Mouse (Mus musculus): ENCODE measurements around the gene Tmem38b. TPM values are rescaled to one million over a fixed set of nuclear protein-coding genes. Genes with fewer than 3 reads are reported as not detected.

Tmem38b gene
- polyA plus RNA-seq, 1 experiment from 2014 or later: 10.9 TPM

GRCm38 (mm10) chr4:53830016-53830415, 4.2 kb downstream of the Tmem38b start:
- WGBS: 91% methylated on average over 4 of the region's 4 CpGs

GRCm38 (mm10) chr4:53830579-53830978, 4.7 kb downstream of the Tmem38b start:
- Histone ChIP-seq H3K4me2 (replicated peaks; ENCODE audit: low read depth) (no peak overlapping the region), H3K9me3 (ENCODE audit: control insufficient read depth) (no peaks in the 10 kb centered on the region), H3K36me3 (ENCODE audit: control insufficient read depth, insufficient read depth) (no peaks in the 10 kb centered on the region), H3K4me3 (ENCODE audit: low read depth, low read length) (no peak overlapping the region), H3K27ac (ENCODE audit: low read depth, low read length) (no peak overlapping the region), H3K4me1 (replicated peaks; ENCODE audit: control insufficient read depth, insufficient read depth, low read length) (0 out of 2 replicates have a peak, but pooled peaks cover 4% of the 10 kb centered on the region), H3K27me3 (replicated peaks; ENCODE audit: control insufficient read depth, insufficient read depth, low read length) (no peaks in the 10 kb centered on the region), H3K9ac (ENCODE audit: low read depth, low read length) (no peak overlapping the region)
- no peak for ATAC-seq
- WGBS: 72% methylated on average over 2 of the region's 2 CpGs
- no peak for TF ChIP-seq CTCF (IDR thresholded peaks at IDR 0.05; ENCODE audit: low read depth)

More at GRCm38 (mm10) chr4:53830016-53830415, 4.2 kb downstream of the Tmem38b start:
- Histone ChIP-seq H3K4me1 (replicated peaks; ENCODE audit: control insufficient read depth, insufficient read depth, low read length) (0 out of 2 replicates have a peak, but pooled peaks cover 4% of the 10 kb centered on the region), H3K9ac (ENCODE audit: low read depth, low read length) (no peak overlapping the region), H3K27ac (ENCODE audit: low read depth, low read length) (no peak overlapping the region), H3K4me3 (ENCODE audit: low read depth, low read length) (no peak overlapping the region), H3K27me3 (replicated peaks; ENCODE audit: control insufficient read depth, insufficient read depth, low read length) (no peaks in the 10 kb centered on the region), H3K9me3 (ENCODE audit: control insufficient read depth) (no peaks in the 10 kb centered on the region), H3K4me2 (replicated peaks; ENCODE audit: low read depth) (no peak overlapping the region), H3K36me3 (ENCODE audit: control insufficient read depth, insufficient read depth) (no peaks in the 10 kb centered on the region)
- ATAC-seq: no peak
- TF ChIP-seq CTCF (IDR thresholded peaks at IDR 0.05; ENCODE audit: low read depth): no peak

- no peak overlapping the region for H3K4me2 ChIP-seq (replicated peaks; ENCODE audit: low read depth)
- WGBS: 68% methylated on average over 3 of the region's 3 CpGs
- H3K36me3 ChIP-seq (ENCODE audit: control insufficient read depth, insufficient read depth): no peaks in the 10 kb centered on the region
- ATAC-seq: no peak
- H3K27ac ChIP-seq (ENCODE audit: low read depth, low read length): no peak overlapping the region
- no peak overlapping the region for H3K9ac ChIP-seq (ENCODE audit: low read depth, low read length)
- no peak overlapping the region for H3K4me3 ChIP-seq (ENCODE audit: low read depth, low read length)
- no peak for TF ChIP-seq CTCF (IDR thresholded peaks at IDR 0.05; ENCODE audit: low read depth)
- no peaks in the 10 kb centered on the region for H3K27me3 ChIP-seq (replicated peaks; ENCODE audit: control insufficient read depth, insufficient read depth, low read length)
- H3K4me1 ChIP-seq (replicated peaks; ENCODE audit: control insufficient read depth, insufficient read depth, low read length): 0 out of 2 replicates have a peak, but pooled peaks cover 4% of the 10 kb centered on the region
- H3K9me3 ChIP-seq (ENCODE audit: control insufficient read depth): no peaks in the 10 kb centered on the region
Measured at GRCm38 (mm10) chr4:53832321-53832720, 6.5 kb downstream of the Tmem38b start.

GRCm38 (mm10) chr4:53836978-53837377, 11.1 kb downstream of the Tmem38b start:
- ATAC-seq: no peak
- Histone ChIP-seq H3K36me3 (ENCODE audit: control insufficient read depth, insufficient read depth) (no peaks in the 10 kb centered on the region), H3K9me3 (ENCODE audit: control insufficient read depth) (no peaks in the 10 kb centered on the region), H3K27me3 (replicated peaks; ENCODE audit: control insufficient read depth, insufficient read depth, low read length) (no peaks in the 10 kb centered on the region), H3K4me2 (replicated peaks; ENCODE audit: low read depth) (no peak overlapping the region), H3K27ac (ENCODE audit: low read depth, low read length) (no peak overlapping the region), H3K9ac (ENCODE audit: low read depth, low read length) (no peak overlapping the region), H3K4me1 (replicated peaks; ENCODE audit: control insufficient read depth, insufficient read depth, low read length) (no peaks in the 10 kb centered on the region), H3K4me3 (ENCODE audit: low read depth, low read length) (no peak overlapping the region)
- WGBS: 31% methylated on average over 5 of the region's 5 CpGs
- TF ChIP-seq CTCF (IDR thresholded peaks at IDR 0.05; ENCODE audit: low read depth): no peak

GRCm38 (mm10) chr4:53840158-53840870, 14.5 kb downstream of the Tmem38b start:
- no peak for ATAC-seq
- Histone ChIP-seq H3K36me3 (ENCODE audit: control insufficient read depth, insufficient read depth) (no peaks in the 10 kb centered on the region), H3K27me3 (replicated peaks; ENCODE audit: control insufficient read depth, insufficient read depth, low read length) (no peaks in the 10 kb centered on the region), H3K27ac (ENCODE audit: low read depth, low read length) (no peak overlapping the region), H3K4me1 (replicated peaks; ENCODE audit: control insufficient read depth, insufficient read depth, low read length) (no peaks in the 10 kb centered on the region), H3K4me3 (ENCODE audit: low read depth, low read length) (no peak overlapping the region), H3K9ac (ENCODE audit: low read depth, low read length) (no peak overlapping the region), H3K9me3 (ENCODE audit: control insufficient read depth) (no peaks in the 10 kb centered on the region), H3K4me2 (replicated peaks; ENCODE audit: low read depth) (no peak overlapping the region)
- no peak for TF ChIP-seq CTCF (IDR thresholded peaks at IDR 0.05; ENCODE audit: low read depth)
- WGBS: 83% methylated on average over 15 of the region's 15 CpGs

- Histone ChIP-seq H3K9me3 (ENCODE audit: control insufficient read depth) (no peaks in the 10 kb centered on the region), H3K4me2 (replicated peaks; ENCODE audit: low read depth) (no peak overlapping the region), H3K9ac (ENCODE audit: low read depth, low read length) (no peak overlapping the region), H3K4me1 (replicated peaks; ENCODE audit: control insufficient read depth, insufficient read depth, low read length) (no peaks in the 10 kb centered on the region), H3K36me3 (ENCODE audit: control insufficient read depth, insufficient read depth) (no peaks in the 10 kb centered on the region), H3K27ac (ENCODE audit: low read depth, low read length) (no peak overlapping the region), H3K4me3 (ENCODE audit: low read depth, low read length) (no peak overlapping the region), H3K27me3 (replicated peaks; ENCODE audit: control insufficient read depth, insufficient read depth, low read length) (no peaks in the 10 kb centered on the region)
- 63% methylated on average over 8 of the region's 8 CpGs for WGBS
- TF ChIP-seq CTCF (IDR thresholded peaks at IDR 0.05; ENCODE audit: low read depth): peak; percentile 43
- ATAC-seq: no peak
Measured at GRCm38 (mm10) chr4:53843553-53843952, 17.7 kb downstream of the Tmem38b start.
